Mouse (Mus musculus): ENCODE results near the gene Rnf207. TPM values are rescaled to one million over a fixed set of nuclear protein-coding genes. Genes with fewer than 3 reads are reported as not detected.

Gene Rnf207
- total RNA-seq (2017) = not detected in 2 replicates

DNA sequence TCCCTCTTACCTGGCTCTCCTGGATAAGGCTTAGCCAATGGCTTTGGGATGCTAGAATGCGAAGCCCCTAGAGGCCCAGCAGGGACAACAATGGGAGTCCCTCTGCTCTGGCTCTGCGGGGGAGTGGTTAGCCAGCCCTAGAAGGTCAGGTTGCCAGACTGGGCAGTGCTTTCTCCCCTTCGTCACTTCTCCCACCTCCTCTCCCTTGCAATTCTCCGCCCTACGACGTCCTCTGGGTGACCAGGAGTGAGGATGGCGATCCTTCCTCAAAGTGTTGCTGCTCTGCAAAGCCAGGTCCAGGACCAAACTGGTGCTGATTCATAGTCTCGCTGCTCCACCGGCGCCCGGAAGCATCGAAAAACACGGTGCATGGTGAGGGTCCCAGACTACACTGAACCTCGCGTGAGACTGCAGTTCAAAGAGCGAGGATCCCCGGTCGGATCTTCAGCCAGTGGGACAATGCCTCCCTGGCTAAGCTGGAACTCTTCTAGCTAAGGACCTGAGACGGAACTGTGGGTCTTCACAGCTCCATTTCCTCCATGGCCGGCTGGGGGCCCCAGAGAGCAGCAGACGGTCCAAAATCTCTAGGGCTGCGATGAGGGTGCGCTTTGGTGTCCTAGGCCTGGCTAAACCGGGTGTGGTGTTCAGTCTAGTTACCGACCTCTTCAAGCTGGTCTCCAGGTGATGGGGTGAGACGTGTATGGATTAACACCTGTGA lies at the start of gene Rnf207:
Gene Rnf207 (minus strand): TSS at position 477 of the 718 bp plus-strand sequence.
- peak; percentile 91 for ATAC-seq (replicated peaks; ENCODE audit: low read depth, poor library complexity, severe bottlenecking)

- ATAC-seq (replicated peaks; ENCODE audit: low read depth, poor library complexity, severe bottlenecking) = no peak
Measured at GRCm38 (mm10) chr4:152365228-152365627, 46.4 kb upstream of the Rnf207 start.

- ATAC-seq (replicated peaks; ENCODE audit: low read depth, poor library complexity, severe bottlenecking) = peak; percentile 82
Measured at GRCm38 (mm10) chr4:152362180-152362579, 43.4 kb upstream of the Rnf207 start.

GRCm38 (mm10) chr4:152360855-152361254 lies 42.1 kb upstream of the Rnf207 start:
- ATAC-seq (replicated peaks; ENCODE audit: low read depth, poor library complexity, severe bottlenecking) = peak; percentile 76

DNA sequence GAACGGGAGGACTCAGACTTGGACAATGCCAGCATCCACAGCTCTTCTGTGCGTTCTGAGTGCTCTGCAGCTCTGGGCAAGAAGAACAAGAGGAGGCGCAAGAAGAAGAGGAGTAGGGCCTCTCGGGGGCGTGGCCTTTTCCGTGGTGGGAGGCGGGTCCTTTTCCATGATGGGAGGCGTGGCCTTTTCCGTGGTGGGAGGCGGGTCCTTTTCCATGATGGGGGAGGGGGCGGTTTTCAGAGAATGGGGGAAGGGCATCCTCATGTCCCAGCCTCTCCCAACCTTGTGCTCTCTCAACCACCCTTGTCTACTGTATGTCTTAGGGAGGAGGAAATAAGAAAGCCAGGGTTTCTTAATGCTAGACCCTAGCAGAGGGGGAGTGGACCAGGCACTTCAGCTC lies 40.9 kb upstream of the Rnf207 start:
- no peak for ATAC-seq (replicated peaks; ENCODE audit: low read depth, poor library complexity, severe bottlenecking)

- no peak for ATAC-seq (replicated peaks; ENCODE audit: low read depth, poor library complexity, severe bottlenecking)
Measured at GRCm38 (mm10) chr4:152355672-152356071, 36.9 kb upstream of the Rnf207 start.

DNA sequence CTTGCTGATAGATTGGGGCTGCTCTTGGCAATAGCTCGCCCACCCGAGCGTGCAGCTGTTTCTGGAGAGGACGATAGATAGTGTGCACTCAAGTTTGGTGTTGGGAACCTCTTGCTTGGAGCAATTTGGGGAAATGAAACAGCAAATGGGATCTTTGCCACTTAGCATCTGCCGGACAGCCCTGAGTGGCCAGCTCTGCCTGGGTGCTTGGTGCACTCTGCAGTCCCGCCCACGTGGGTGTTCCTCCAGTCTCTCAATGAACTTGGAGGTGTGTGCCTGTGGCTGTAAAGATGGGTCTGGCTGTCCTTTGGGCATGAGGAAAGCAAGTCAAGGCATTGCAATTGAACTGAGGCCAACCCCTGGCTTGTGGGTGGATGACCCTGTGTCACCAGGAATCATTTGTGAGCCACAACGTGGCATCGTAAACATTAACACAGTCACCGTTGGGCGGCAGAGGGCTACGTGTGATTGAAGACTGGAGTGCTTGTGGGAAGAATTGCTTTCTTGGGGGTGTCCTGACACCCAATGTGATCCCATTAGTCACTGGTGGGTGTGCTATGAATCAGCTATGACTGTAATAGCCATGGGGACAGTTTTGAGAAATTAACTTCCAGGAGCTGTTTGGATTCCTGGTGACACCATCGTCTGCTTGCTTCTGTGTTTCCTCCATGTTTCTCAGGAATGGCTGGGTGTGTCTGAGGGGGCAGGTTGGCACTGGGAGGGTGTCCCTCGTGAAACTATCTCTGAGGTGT lies 35.3 kb upstream of the Rnf207 start:
- ATAC-seq (replicated peaks; ENCODE audit: low read depth, poor library complexity, severe bottlenecking) = peak; percentile 18; the same call in 1 of the 2 replicates

DNA sequence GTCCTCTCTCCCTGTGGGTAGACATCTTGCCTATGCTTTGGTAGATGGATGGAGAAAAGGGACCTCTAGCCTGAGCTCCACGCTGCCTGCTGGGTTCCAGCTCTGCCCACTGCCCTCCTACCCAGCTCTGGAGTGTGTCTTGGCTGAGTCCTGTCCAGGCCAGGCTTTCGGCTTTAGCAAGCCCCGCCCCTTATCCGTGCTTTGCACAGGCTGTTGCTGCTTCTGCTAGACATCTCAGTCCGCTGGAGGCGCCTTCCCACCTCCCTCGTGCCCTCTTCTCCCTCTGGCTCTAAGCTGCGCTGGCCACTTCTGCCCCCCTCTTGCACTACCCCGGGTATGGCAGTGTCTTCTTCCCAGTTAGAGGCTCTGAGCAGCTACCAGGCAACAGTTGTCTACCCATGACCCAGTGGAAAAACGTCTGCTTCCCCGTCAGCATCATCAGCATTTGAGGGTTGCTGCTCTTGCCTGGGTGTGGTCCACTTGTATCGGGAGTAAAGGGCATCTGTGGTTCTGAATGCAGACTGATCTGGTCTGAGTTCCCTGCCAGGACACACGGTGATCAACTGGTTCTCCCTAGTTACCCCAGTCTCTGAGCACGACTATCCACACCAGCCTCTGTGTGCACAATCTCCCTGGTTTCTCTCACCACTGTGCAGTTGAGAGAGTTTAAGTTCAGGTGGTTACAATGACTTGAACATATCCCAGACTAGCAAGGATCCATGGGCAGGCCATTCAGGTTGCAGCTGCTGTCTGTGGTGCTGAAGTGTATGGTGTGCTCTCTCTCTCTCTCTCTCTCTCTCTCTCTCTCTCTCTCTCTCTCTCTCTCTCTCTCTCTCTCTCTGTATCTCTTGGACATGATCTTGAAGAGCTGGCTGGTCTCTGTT lies 32.9 kb upstream of the Rnf207 start:
- peak; percentile 46 for ATAC-seq (replicated peaks; ENCODE audit: low read depth, poor library complexity, severe bottlenecking)

DNA sequence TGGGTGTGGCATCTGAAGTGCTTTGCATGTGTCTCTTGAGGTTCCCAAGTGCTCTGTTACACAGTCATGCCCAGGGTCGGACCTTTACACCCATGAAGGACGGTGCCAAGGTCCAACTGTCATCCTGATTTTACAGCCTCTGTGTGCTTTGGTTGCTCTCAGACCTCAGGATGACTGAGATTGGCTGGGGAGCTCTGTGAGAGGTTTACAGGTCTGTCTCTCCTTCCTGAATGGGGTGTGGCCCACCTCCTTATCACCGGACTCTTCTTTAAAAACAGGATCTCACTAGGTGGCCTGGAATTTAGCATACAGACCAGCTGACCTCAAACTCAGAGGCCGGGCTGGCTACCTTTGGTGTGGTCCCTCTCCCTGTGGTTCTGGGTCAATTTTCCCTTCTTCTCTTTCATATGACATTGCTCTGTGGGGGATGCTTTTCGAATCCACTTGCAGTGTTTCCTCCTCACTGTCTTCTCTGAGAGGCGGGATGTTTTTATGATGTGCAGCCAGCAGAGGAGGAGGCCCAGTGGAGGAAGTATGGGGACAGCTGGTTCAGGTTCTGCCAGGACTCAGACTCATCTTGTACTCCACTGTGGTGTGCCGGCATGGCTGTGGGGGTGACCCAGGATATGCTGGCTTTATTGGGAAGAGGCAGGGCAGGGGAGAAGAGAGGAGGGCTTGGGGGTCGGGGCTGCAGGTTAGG lies 32.1 kb upstream of the Rnf207 start:
- ATAC-seq (replicated peaks; ENCODE audit: low read depth, poor library complexity, severe bottlenecking) = no peak

GRCm38 (mm10) chr4:152349837-152350381 lies 31.1 kb upstream of the Rnf207 start:
- no peak for ATAC-seq (replicated peaks; ENCODE audit: low read depth, poor library complexity, severe bottlenecking)

DNA sequence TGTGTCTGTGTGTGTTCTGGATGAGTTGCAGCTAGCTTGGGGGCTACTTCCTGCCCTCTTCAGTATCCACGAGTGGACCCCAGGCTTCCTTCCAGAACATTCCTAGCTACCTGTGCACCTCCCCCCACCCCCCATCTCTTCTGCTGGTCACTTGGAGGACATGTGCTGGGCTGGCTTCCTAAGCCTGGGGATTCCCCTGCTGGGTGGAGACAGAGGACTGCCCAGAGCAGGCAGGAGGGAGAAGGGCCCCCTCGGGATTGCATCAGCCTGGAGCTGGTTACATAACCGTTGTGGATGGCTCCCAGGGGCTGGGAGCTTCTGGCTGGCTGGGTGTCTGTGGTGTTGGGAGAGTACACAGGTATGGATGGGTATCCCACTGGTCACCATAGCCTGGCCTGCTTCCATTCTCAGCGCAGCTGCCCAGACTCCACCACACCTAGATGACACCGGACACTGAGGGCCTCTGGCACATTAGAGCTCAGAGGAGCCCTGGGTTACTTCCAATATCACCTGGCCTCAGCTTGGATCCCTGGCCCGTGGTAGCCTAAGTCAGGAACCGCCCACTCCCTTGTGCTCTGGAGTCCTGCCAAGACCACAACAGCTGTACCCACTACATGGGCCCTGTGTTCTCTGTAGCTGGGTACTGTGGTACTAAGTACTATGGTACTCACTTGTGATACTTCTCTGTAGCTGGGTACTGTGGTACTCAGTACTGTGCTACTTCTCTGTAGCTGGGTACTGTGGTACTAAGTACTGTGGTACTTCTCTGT lies 26.5 kb upstream of the Rnf207 start:
- ATAC-seq (replicated peaks; ENCODE audit: low read depth, poor library complexity, severe bottlenecking) = peak; percentile 52

DNA sequence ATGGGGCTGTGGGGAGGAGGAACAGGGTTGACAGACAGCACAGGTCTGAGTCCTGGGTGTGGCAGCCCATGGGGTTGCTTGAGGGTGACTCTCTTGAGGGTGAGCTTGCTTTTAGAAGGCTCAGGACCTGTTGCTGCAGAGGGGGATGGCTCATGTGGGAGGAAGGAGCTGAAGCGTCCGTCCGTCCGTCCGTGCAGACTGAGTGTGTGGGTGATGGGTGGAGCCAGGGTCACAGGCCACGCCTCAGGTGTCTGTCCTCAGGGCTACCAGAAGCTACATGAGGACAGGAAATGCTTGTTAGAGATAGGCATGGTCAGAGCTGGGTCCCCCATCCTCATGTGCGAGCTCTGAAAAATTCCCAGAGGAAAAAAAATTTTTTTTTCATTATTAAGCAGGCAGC lies 25.9 kb upstream of the Rnf207 start:
- ATAC-seq (replicated peaks; ENCODE audit: low read depth, poor library complexity, severe bottlenecking) = no peak

GRCm38 (mm10) chr4:152343296-152343695 lies 24.5 kb upstream of the Rnf207 start:
- peak; percentile 51 for ATAC-seq (replicated peaks; ENCODE audit: low read depth, poor library complexity, severe bottlenecking)

DNA sequence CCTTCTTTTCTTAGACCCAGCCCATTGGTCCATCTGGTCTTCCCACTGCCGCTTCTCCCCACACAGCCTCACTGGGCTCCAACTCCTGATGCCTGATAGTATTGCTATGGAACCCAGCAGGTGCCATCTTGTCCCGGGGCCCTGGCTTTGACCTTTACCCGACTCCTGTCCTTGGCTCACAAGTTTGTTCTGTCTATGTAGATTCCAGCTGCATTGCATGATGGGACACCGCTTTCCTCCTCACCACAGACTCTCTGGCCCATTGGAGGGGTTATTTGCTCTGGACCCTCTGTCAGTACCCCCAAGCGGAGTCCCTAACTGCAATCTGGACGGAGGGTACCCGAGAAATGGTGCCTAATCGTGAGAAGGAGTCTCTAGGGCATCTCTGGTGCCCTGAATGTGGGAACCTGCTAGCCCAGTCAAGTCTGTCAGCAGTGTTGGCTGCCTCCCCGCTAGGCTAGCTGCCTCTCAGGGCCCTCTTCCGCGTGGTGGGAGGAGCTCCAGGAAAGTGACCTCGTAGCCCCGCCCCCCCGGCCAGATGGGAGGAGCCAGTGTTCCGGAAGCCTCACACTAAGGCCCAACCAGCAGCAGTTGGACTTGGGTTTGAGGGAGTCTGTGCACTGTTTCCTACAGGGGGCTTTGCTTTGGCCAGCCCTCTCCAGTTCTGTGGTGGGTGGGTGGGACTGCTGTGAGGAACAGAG lies 21.9 kb upstream of the Rnf207 start:
- ATAC-seq (replicated peaks; ENCODE audit: low read depth, poor library complexity, severe bottlenecking) = peak; percentile 60

DNA sequence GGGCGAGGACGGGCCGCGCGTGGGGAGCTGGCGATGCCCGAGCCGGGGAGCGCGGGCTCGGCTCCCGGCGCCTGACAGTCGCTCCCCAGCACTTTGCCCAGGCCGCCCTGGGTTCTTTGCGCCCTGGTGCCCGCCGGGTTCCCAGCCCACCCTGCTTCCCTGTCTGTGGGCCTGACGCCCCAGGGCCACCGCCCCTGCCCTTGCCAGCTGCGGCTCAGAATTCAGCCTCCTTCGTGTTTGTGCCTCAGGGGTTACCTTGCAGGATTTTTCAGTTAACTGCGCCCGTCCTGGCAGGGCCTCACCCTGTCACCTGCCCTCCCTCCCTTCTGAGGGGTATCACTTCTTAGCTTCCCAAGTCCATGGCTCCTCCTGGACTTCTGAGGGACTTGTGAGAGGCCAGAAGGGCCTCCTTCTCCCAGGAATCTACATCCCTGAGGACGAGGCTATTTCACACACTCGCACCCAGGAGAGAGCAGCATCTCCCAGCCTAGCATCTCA lies 20.5 kb upstream of the Rnf207 start:
- ATAC-seq (replicated peaks; ENCODE audit: low read depth, poor library complexity, severe bottlenecking) = no peak

GRCm38 (mm10) chr4:152338419-152339292 lies 19.9 kb upstream of the Rnf207 start, which contains the start of gene Chd5:
Chd5 (plus strand) TSS chr4:152338651.
- ATAC-seq (replicated peaks; ENCODE audit: low read depth, poor library complexity, severe bottlenecking) = peak; percentile 2; the same call in 1 of the 2 replicates

DNA sequence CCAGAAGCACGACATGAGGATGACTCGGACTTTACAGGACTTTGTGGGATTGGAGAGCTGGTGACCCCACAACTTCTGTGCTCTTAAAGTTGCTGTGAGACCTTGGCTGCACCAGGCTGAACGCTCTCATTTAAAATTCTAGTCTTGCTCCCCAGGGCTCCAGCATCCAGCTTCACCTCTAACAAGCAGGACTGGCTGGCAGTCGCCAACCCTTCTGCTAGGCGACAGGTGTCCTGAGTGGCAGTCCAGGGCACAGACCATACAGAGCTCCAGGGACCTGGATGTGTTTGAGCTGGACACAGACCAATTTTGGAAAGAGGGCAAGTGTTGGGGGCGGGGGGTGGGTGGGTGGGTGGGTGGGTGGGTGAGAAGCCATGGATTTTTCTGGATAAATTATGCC lies 19.0 kb upstream of the Rnf207 start:
- ATAC-seq (replicated peaks; ENCODE audit: low read depth, poor library complexity, severe bottlenecking) = no peak
